Mouse (Mus musculus): ENCODE measurements around the gene Eogt.

DNA sequence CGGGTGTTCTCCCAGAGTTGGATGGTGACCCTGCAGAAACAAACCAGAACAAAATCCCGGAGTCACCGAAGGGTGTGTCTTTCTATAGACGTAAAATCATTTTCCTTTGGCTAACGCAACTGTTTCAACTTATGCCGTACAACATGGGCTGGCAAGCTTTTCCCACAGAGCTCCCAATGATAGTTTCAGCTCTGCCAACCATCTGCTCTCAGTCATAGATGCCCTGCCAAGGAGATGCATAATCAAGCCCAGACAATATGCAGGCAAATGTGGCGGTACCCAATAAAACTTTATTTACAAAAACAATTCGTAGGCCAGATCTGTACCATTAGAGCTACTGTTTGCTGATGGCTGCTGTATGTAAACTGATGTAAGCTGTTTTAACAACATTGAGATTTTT lies 36.8 kb downstream of the Eogt start:
- TF ChIP-seq CTCF (IDR thresholded peaks at IDR 0.05; ENCODE audit: extremely low read depth, insufficient read depth, low read length) (no peak), POLR2A (IDR thresholded peaks at IDR 0.05; ENCODE audit: extremely low read depth, insufficient read depth, low read length) (no peak)

Data from cortical plate, adult 2 months (tissue).